Mouse (Mus musculus) right cerebral cortex, postnatal 25 days (tissue): ENCODE measurements around the gene Recql5.

Experiments used
- DNase-seq: peaks from one replicate; pipeline ENCODE4 v3.0.0; 2022

The Recql5 gene

GRCm38 (mm10) chr11:115900561-115901337 lies 32.5 kb downstream of the Recql5 start:
- no peak for DNase-seq

- no peak for DNase-seq
Measured at GRCm38 (mm10) chr11:115899486-115900266, 33.6 kb downstream of the Recql5 start, which contains the start of gene Smim5. Gene Smim5 (plus strand): TSS chr11:115899966.

DNA sequence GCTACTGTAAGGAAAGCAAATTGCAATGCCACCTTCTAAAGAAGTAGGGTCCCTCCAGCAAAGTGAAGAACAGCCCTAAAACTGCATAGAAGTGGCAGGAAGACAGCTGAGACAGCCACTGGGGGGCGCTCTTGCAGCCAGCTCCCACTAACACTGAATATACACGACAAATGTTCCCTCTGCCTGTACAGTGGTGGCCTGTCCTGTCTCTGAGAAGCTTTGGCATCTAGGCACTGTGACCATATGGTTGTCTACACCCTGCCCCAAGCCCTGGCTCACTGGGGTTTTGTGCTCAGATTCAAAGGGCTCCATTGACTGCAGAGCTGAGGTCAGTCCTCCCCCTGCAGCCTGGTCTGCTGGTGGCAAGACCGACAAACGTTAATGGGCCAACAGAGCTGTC lies 34.4 kb downstream of the Recql5 start:
- DNase-seq = peak; percentile 18

DNA sequence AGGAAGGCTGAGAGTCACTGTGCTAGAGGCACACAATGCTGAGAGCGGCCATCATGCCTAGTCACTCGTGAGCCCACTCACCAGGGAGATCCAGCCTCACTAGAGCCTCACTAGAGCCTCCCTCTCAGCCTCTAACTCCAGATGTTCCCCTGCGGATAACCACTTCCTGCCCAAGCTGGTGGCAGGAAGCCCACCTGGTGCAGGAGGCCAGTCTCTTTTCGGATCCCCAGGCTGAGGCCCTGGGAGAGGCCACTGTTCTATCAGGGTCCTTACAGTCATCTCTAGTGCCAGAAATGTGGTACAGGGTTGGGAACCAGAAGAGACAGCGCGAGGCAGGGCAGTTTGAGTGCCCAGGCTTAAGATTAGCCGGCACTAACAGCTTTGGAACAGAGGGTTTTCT lies 34.8 kb downstream of the Recql5 start:
- DNase-seq = no peak

DNA sequence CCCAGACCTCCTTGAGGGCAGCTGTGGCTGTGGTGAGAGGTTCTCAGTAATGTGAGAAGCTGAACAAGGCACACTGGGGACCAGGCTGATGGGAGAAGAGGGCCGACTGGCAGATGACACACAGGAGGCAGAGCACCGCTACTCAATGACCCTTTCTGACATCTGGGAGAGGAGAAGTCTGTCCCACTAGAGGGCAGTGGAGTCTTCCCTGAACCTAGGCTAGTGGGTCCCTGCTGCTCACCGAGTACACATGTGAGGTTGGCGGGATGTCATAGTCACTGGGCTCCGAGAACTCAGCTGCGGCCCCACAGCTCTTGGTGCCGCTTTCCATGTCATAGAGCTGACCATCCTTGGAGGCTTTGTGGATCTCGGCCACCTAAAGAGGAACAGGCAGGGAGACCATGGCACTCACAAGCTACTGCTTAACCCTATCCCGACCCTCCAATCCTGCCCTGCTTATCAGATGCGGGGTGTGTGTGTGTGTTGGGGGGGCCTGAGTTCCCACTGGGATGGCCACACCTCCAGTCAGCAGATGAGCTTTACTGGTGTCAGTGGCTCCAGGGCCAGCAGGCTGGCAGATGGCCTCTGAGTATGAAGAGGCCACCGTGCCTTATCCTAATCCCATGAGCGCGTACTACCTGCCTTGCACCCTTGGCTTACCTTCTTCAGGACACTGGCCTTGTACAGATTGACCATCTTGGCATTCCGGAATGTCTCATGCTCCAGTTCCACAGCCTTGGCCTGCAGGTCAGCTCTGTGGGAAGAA lies 38.3 kb downstream of the Recql5 start:
- no peak for DNase-seq

GRCm38 (mm10) chr11:115893071-115893470 lies 40.2 kb downstream of the Recql5 start:
- DNase-seq = no peak

DNA sequence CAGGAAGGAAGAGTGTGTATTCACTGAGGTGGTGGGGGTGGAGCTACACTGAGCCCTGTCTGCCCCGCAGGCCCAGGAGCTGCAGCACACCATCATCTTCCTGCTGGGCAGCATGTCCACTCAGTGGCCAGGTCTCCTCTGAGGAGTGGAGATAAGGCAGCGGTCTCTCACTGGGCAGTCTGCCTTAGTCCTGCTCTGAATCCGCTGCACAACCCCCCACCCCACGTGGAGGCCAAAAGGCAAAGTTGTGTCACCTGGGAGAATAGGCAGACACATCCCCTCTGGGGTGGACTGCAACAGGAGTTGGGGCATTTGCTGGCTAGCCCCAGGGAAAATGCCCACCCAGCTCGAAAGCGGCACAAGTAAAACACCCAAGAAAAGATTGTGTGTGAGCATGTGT lies 41.1 kb downstream of the Recql5 start:
- DNase-seq = no peak

GRCm38 (mm10) chr11:115889159-115889558 lies 44.1 kb downstream of the Recql5 start:
- no peak for DNase-seq

DNA sequence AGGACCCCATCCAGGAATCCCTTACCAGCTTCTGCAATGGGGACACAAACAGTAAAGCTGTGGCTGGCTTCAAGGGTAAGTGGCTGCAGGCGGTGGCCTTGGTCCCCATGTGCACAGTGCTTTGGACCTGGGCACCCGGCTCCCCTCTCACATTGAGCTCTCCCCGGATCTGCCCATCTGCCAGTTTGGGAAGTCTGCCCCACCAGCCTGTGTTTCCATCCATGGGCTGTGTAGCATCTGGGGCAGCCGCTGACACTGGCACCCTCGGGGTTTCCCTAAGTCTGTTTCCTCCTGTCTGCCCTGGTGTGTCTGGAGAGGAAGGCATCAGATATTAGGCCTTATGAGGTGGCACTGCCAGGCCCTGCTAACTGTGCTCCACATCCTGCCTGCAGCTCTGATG lies 45.3 kb downstream of the Recql5 start:
- no peak for DNase-seq

DNA sequence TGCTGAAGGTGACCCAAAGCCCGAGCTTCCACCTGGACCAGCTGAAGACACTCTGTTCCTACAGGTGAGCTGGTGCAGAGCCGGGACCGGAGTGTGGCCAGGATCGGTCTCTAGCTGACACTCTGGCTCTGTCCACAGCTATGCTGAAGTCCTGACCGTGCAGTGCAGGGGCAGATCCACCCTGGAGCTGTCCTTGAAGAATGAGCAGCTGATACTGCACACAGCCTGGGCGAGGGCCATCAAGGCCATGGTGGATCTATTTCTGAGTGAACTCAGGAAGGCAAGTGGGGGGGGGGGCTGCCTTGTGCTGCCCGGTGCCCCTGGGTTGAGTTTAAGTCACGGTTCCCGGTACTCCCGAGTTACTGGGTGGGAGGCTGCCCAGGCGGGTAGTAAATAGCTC lies 46.8 kb downstream of the Recql5 start:
- DNase-seq = no peak

DNA sequence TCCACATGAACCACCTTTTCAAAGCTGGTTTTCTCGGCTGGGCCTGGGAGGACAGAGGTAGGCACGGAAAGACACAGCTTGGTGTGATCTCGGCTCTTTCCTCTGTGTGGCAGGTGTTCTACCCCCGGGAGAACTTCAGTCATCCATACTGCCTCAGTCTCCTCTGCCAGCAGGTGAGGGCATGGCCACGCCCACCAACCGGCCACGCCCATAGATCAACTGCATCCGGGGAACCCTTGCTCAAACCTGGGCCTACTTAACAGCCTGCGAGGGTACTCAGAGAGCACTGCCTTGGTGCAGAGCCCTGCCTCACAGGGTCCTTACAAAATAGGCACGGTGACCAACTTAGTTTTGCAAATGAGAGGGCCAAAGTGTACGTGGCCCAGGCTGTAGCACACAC lies 48.0 kb downstream of the Recql5 start:
- DNase-seq = no peak

DNA sequence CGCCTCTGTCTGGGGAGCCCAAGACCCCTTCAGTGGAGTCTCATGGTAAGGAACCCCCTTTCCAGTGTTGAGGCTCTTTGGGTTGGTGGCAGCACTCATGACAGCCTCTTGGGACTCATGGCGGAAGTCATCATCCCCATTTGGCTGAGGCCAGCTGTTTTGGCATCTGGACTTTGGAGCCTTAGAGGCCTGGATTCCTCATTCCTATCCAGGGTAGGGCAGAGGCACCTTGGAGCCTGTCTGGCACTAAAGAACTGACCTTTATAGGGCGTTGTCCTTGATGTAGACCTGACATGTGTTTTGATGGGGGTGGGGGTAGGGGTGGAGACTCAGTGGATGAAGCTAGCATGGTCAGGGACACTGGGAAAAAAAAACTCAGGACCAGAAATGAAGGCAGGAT lies 48.9 kb downstream of the Recql5 start:
- no peak for DNase-seq

DNA sequence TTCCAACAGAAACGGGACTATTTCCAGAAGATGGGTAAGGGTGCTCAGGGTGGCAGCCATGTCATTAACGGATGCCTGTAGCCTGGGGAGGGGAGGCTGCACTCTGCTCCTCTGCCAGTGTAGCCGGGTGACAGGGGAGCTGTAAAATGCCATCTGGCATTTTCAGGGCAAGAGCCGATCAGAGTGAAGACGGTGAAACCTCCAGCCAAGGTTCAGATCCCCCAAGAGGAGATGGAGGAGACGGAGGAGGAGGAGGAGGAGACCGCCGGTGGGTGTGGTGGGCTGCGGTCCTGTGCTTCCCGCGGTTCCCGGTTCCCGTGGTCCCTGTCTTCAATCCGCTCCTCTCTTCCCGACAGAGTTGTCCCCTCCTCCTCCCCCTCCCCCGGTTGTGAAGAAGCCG lies 50.0 kb downstream of the Recql5 start:
- no peak for DNase-seq

DNA sequence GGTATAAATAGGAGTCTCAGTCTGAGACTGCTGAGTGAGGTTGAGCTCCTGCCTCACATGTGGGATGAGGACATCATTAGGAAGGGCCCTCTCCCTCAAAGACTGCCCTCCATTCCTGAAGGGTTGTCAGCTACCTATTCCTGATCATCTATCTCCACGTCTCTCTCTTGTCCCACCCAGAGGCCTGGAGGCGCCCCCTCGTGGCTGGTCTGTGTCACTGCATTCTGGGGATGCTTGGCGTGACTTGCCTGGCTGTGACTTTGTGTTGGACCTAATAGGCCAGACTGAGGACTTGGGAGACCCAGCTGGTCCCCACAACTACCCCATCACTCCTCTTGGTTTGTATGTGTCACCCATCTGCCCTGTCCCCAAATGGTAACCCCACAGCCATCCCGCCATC lies 52.3 kb downstream of the Recql5 start:
- DNase-seq = no peak

DNA sequence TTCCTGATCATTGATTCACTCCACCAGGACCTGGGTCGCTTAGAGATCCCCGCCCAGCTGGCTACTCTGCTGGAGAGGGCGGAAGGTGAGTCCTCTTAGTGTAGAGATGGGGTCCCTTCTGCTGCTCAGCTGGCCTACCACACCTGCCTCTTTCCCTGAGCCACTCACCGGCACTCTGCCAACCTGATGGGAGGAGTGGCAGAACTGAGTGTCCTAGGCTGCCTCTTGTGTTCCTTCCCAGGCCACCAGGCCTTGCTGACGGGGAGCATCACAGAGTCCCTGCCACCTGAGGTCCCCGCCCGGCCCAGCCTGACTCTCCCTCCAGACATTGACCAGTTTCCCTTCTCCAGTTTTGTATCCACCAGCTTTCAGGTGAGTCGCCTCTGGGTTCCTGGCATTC lies 55.2 kb downstream of the Recql5 start:
- no peak for DNase-seq

- DNase-seq = no peak
Measured at GRCm38 (mm10) chr11:115877174-115877755, 56.0 kb downstream of the Recql5 start.

DNA sequence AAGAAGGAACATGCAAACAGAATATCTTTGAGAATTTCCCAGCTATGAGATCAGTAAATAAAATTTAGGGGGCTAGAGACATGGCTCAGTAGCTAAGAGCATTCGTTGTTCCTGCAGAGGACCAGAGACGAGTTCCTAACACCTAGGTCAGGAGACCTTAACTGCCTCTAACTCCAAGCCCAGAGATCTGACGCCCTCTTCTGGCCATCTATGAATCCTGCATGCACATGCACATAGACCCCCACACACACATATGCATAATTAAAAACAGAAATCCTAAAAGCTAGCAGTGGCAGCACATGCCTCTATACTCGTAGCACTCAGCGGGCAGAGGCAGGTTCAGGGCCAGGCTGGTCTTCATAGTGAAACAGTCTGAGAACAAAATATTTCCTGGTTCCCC lies 56.8 kb downstream of the Recql5 start:
- no peak for DNase-seq

DNA sequence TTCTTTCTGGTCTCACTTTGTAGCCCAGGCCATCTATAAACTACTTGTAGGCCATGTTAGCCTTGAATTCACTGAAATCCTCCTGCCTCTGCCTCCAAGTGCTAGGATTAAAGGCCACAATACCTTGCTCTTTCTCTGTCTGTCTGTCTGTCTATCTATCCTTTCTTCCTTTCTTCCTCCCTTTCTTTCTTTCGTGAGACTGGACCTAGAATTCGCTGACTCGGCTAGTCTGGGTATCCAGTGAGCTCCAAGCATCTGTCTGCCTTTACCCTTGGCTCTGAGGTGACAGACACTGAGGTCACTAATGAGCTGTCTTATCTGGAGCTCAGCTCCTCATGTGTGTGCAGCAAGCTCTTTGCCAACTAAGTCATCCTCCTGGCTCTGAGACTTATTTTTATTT lies 57.3 kb downstream of the Recql5 start:
- DNase-seq = no peak

- DNase-seq = no peak
Measured at GRCm38 (mm10) chr11:115872437-115872836, 60.8 kb downstream of the Recql5 start.

GRCm38 (mm10) chr11:115869393-115869792 lies 63.9 kb downstream of the Recql5 start:
- no peak for DNase-seq

DNA sequence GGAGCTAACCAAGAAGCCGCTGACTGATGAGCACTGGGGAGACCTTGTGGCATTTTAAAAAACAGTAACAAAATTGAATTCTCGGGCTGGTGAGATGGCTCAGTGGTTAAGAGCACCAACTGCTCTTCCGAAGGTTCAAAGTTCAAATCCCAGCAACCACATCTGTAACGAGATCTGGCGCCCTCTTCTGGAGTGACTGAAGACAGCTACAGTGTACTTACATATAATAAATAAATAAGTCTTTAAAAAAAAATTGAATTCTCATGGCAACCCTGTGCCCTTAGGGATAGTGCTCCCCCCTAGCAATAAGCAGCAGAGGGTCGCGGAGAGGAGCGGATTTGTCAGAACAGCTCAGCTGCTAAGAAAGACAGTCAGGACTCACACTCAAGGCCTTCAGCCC lies 69.4 kb downstream of the Recql5 start:
- no peak for DNase-seq

- peak; percentile 65 for DNase-seq
Measured at GRCm38 (mm10) chr11:115859143-115859945, 73.9 kb downstream of the Recql5 start.
